Mouse (Mus musculus): ENCODE results near the gene Gnb3. TPM values are rescaled to one million over a fixed set of nuclear protein-coding genes. Genes with fewer than 3 reads are reported as not detected.

Gene Gnb3
- total and polyA plus RNA-seq, 3 experiments, result 0.64 to 4.1 (median 2.2) TPM

DNA sequence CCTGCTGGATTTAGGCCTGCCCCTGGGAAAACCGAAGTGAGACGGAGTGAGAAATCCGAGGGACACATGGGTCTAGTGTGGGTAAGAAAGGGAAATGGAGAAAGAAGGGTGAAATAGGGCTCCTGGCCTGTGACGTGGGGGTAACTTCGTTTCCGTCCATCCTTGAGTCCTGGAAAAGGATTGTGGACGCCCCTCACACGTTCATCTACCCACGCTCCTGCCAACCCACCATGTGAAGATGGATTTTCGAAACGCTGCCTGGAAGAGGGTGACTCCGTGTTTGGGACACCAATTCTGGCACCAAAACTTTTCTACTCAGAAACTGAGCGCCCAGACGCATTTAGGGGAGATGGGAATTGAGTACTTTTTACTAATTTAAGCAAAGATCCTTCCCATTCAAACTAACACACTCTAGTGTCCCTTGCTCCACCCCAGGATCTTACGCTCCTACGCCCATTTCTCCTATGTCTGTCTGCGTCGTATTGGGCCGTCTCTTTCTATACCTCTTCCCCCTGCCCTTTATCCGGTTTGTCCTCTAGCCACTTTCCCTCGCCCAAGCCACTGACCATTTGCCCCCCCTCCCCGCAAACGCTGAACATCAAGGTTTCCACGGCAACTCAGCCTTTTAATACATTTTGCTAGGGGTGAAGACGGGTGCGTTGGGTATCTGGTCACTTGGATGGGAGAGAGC, 17.9 kb upstream of the Gnb3 start:
- Histone ChIP-seq H3K27ac (ENCODE audit: insufficient read depth, low read depth) (no peak overlapping the region), H3K79me2 (replicated peaks; ENCODE audit: control insufficient read depth, extremely low read depth, insufficient read depth, poor library complexity, severe bottlenecking) (no peaks in the 10 kb centered on the region), H3K27me3 (replicated peaks) (peaks cover 32% of the 10 kb centered on the region), H3K4me2 (ENCODE audit: insufficient read depth, low read depth, poor library complexity, severe bottlenecking) (no peak overlapping the region), H3K9me3 (replicated peaks; ENCODE audit: low read length) (no peaks in the 10 kb centered on the region), H3K36me3 (replicated peaks in 1 of 2; ENCODE audit: control insufficient read depth in 1 of 2, insufficient read depth in 1 of 2, low read length in 1 of 2) (no peaks in the 10 kb centered on the region), H3K9ac (ENCODE audit: insufficient read depth, low read depth) (no peak overlapping the region), H3K4me1 (ENCODE audit: control insufficient read depth in 1 of 2, insufficient read depth in 2 of 2) (peaks cover 19 to 27% of the 10 kb centered on the region in 2 experiments), H3K4me3 (replicated peaks in 1 of 3; ENCODE audit: low read depth in 2 of 3, low read length in 2 of 3, poor library complexity in 1 of 3) (no peak overlapping the region)
- DNase-seq (ENCODE audit: extremely low read depth), result no peak
- in situ Hi-C loops (cut with MboI; ENCODE audit: low pct_ligation_motif_present, low pct_unique_long_range_greater_than_20kb, low sequenced_read_pairs) (loop anchor here (25.0 kb wide), 1 partner anchor 179 kb away; the partner anchor contains the start of genes Acrbp and Ing4), dilution Hi-C loops (cut with MboI; ENCODE audit: extremely low pct_ligation_motif_present, extremely low pct_unique_long_range_greater_than_20kb, low sequenced_read_pairs) (no loop called here)
- TF ChIP-seq JUN (IDR thresholded peaks at IDR 0.05; ENCODE audit: insufficient read depth, low read depth, low read length) (no peak), PAX5 (IDR thresholded peaks at IDR 0.05; ENCODE audit: low read length) (no peak), UBTF (IDR thresholded peaks at IDR 0.05; ENCODE audit: low read depth, low read length) (no peak)

DNA sequence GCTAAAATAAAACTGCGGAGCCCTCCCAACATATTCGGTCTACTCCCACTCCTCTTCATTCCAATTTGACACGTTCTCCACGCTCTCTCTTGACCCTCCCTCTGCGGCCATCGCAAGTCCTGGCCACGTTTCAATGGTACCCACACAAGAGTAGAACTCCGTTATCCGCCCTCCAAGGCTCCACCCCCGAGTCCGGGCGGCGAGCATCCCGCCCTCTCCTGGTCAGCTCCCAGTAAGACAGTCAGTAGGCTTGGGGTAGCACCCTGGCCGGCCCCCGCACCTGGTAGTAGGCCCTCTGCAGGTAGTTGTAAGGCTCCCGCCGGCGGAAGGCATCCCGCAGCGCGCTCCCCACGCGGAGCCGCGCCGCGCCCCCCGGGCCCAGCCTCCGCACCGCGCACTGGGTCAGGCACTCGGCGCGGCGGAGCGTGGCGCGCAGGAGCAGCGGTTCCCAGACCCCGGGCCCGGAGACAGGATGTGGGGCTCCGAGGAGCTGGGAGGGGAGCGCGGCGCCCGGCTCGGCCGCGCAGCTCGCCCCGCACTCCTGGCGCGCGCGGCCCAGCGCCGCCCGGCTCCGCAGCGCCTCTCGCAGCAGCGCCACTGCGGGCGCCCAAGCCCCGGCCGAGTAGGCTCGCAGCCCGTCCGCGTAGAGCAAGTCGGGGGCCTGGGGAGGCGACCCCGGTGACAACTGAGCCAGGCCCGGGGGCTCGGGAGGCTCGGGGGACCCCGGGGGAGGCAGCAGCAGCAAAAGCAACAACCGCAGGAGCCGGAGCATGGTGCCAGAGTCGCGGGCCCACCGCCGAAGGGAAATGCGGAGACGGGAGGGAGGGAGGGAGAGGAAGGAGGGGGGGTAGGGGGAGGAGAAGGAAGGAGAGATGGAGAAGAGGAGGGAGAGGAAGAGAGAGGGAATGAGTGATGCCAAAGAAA, 17.1 kb upstream of the Gnb3 start, which contains the start of gene P3h3:
Gene P3h3 (minus strand): TSS at position 837 of the 924 bp plus-strand sequence.
- no peak for DNase-seq (ENCODE audit: extremely low read depth)
- Histone ChIP-seq H3K27me3 (replicated peaks) (peaks cover 34% of the 10 kb centered on the region), H3K9me3 (replicated peaks; ENCODE audit: low read length) (no peaks in the 10 kb centered on the region), H3K27ac (ENCODE audit: insufficient read depth, low read depth) (no peak within 1 kb of the TSS), H3K9ac (ENCODE audit: insufficient read depth, low read depth) (peak within 1 kb of the TSS; percentile 34; the same call in 1 of the 2 replicates), H3K4me3 (replicated peaks in 1 of 3; ENCODE audit: low read depth in 2 of 3, low read length in 2 of 3, poor library complexity in 1 of 3) (peak within 1 kb of the TSS in 1 of 3 experiments; percentile 54), H3K79me2 (replicated peaks; ENCODE audit: control insufficient read depth, extremely low read depth, insufficient read depth, poor library complexity, severe bottlenecking) (no peaks in the 10 kb centered on the region), H3K4me2 (ENCODE audit: insufficient read depth, low read depth, poor library complexity, severe bottlenecking) (peak within 1 kb of the TSS; percentile 73), H3K4me1 (ENCODE audit: control insufficient read depth in 1 of 2, insufficient read depth in 2 of 2) (peaks cover 11 to 20% of the 10 kb centered on the region in 2 experiments), H3K36me3 (replicated peaks in 1 of 2; ENCODE audit: control insufficient read depth in 1 of 2, insufficient read depth in 1 of 2, low read length in 1 of 2) (no peaks in the 10 kb centered on the region)
- in situ Hi-C loops (cut with MboI; ENCODE audit: low pct_ligation_motif_present, low pct_unique_long_range_greater_than_20kb, low sequenced_read_pairs), result loop anchor here (25.0 kb wide), 1 partner anchor 180 kb away; the partner anchor contains the start of genes Acrbp and Ing4
- dilution Hi-C loops (cut with MboI; ENCODE audit: extremely low pct_ligation_motif_present, extremely low pct_unique_long_range_greater_than_20kb, low sequenced_read_pairs), result no loop called here
- TF ChIP-seq USF1 (IDR thresholded peaks at IDR 0.05; ENCODE audit: low read depth, low read length) (no peak), SMC3 (IDR thresholded peaks at IDR 0.05; ENCODE audit: low read depth, low read length) (peak; percentile 43), IRF4 (IDR thresholded peaks at IDR 0.05; ENCODE audit: low read depth, low read length) (no peak), MAFK (IDR thresholded peaks at IDR 0.05; ENCODE audit: insufficient replicate concordance, low read length) (no peak), POLR2A (IDR thresholded peaks at IDR 0.05; ENCODE audit: low read depth, low read length) (peak; percentile 53), MAX (IDR thresholded peaks at IDR 0.05; ENCODE audit: low read length) (peak; percentile 77), MYC (IDR thresholded peaks at IDR 0.05; ENCODE audit: low read depth, low read length) (no peak), RCOR1 (conservative IDR thresholded peaks at IDR 0.05; ENCODE audit: low read depth, low read length) (no peak), ETS1 (conservative IDR thresholded peaks at IDR 0.05; ENCODE audit: low read depth, low read length) (no peak), CTCF (conservative IDR thresholded peaks at IDR 0.05 in 1 of 2, IDR thresholded peaks at IDR 0.05 in 1 of 2; ENCODE audit: low read depth in 2 of 2, low read length in 2 of 2) (peak in 1 of 2 experiments; percentile 69; a peak in 2 of 4 replicates), UBTF (IDR thresholded peaks at IDR 0.05; ENCODE audit: low read depth, low read length) (no peak)

Measured in CH12.LX (cell line).